Mouse (Mus musculus) lung, postnatal 25 days (tissue): ENCODE results near the gene Vash1.

Experiments used
- DNase-seq: peaks from one replicate; pipeline ENCODE4 v3.0.0; 2022; ENCODE audit warnings: low spot score

Gene Vash1

GRCm38 (mm10) chr12:86678591-86679545 lies at the start of gene Vash1:
Gene Vash1, plus strand, starts transcription at chr12:86678700.
- peak; percentile 21 for DNase-seq

GRCm38 (mm10) chr12:86628783-86629172 lies 49.7 kb upstream of the Vash1 start:
- no peak for DNase-seq

GRCm38 (mm10) chr12:86641763-86642162 lies 36.7 kb upstream of the Vash1 start:
- no peak for DNase-seq

GRCm38 (mm10) chr12:86644512-86645273 lies 33.8 kb upstream of the Vash1 start:
- no peak for DNase-seq

GRCm38 (mm10) chr12:86645494-86645893 lies 33.0 kb upstream of the Vash1 start:
- no peak for DNase-seq

- DNase-seq, result no peak
These were observed 31.7 kb upstream of the Vash1 start for GRCm38 (mm10) chr12:86646831-86647230.

- no peak for DNase-seq
These were observed 31.2 kb upstream of the Vash1 start for GRCm38 (mm10) chr12:86647279-86647678.

GRCm38 (mm10) chr12:86647736-86648135 lies 30.8 kb upstream of the Vash1 start:
- no peak for DNase-seq

GRCm38 (mm10) chr12:86648489-86648888 lies 30.0 kb upstream of the Vash1 start:
- DNase-seq, result no peak

- no peak for DNase-seq
These were observed 27.1 kb upstream of the Vash1 start for GRCm38 (mm10) chr12:86651301-86651860.

GRCm38 (mm10) chr12:86652570-86653041 lies 25.9 kb upstream of the Vash1 start:
- peak; percentile 80 for DNase-seq

- no peak for DNase-seq
These were observed 19.0 kb upstream of the Vash1 start for GRCm38 (mm10) chr12:86659447-86659968.

- DNase-seq, result no peak
These were observed 18.0 kb upstream of the Vash1 start for GRCm38 (mm10) chr12:86660466-86660865.

GRCm38 (mm10) chr12:86665656-86666055 lies 12.8 kb upstream of the Vash1 start:
- DNase-seq, result no peak

GRCm38 (mm10) chr12:86668404-86668803 lies 10.1 kb upstream of the Vash1 start:
- no peak for DNase-seq

GRCm38 (mm10) chr12:86672105-86672504 lies 6.4 kb upstream of the Vash1 start:
- DNase-seq, result no peak

- no peak for DNase-seq
These were observed 6.0 kb upstream of the Vash1 start for GRCm38 (mm10) chr12:86672507-86672906.

- DNase-seq, result no peak
These were observed 1.0 kb downstream of the Vash1 start for GRCm38 (mm10) chr12:86679546-86679930.

GRCm38 (mm10) chr12:86679991-86680491 lies 1.5 kb downstream of the Vash1 start:
- DNase-seq, result no peak

- DNase-seq, result no peak
These were observed 2.2 kb downstream of the Vash1 start for GRCm38 (mm10) chr12:86680591-86681193.

GRCm38 (mm10) chr12:86681626-86682025 lies 3.1 kb downstream of the Vash1 start:
- DNase-seq, result no peak

- no peak for DNase-seq
These were observed 3.7 kb downstream of the Vash1 start for GRCm38 (mm10) chr12:86682178-86682577.
